Mouse (Mus musculus) heart, postnatal 0 days (tissue): ENCODE data around the gene Map1lc3a. TPM values are rescaled to one million over a fixed set of nuclear protein-coding genes. Genes with fewer than 3 reads are reported as not detected.

Source experiments
- ATAC-seq: fragments of 200-750 bp; cut with Nextera tagmentation; 2 replicates; pipeline ENCODE4 v1.8.0; 2017; ENCODE audit warnings: low read depth, moderate number of reproducible peaks, moderate library complexity; ENCODE audit not compliant: insufficient read depth
- DNase-seq: peaks from one replicate; pipeline ENCODE4 v3.0.0-alpha.2; 2016; ENCODE audit warnings: low spot score
- H3K27ac ChIP-seq: fragments of 300-500 bp; sonication (generic); 2 replicates; pipeline ENCODE4 v1.5.1; 2014; ENCODE audit warnings: low read depth, mild to moderate bottlenecking
- H3K27me3 ChIP-seq: fragments of 300-500 bp; sonication (generic); 2 replicates; pipeline ENCODE4 v1.6.1; 2014; ENCODE audit warnings: low read length, mixed read lengths; ENCODE audit not compliant: control insufficient read depth, insufficient read depth
- H3K36me3 ChIP-seq: fragments of 300-500 bp; sonication (generic); replicated peaks from 2 replicates; pipeline ENCODE4 v1.6.1; 2014; ENCODE audit warnings: low read length, mixed read lengths; ENCODE audit not compliant: control insufficient read depth, insufficient read depth
- H3K4me1 ChIP-seq: fragments of 300-500 bp; sonication (generic); 2 replicates; pipeline ENCODE4 v1.6.1; 2014; ENCODE audit warnings: antibody characterized with exemption; ENCODE audit not compliant: control insufficient read depth, insufficient read depth
- H3K4me2 ChIP-seq: fragments of 300-500 bp; sonication (generic); 2 replicates; pipeline ENCODE4 v1.6.1; 2014; ENCODE audit warnings: low read depth, mild to moderate bottlenecking, low read length, moderate library complexity
- H3K4me3 ChIP-seq: fragments of 300-500 bp; sonication (generic); 2 replicates; pipeline ENCODE4 v1.5.1; 2014; ENCODE audit warnings: low read depth, low read length
- H3K9ac ChIP-seq: fragments of 300-500 bp; sonication (generic); replicated peaks from 2 replicates; pipeline ENCODE4 v1.6.1; 2014; ENCODE audit warnings: low read depth, low read length, mixed read lengths
- H3K9me3 ChIP-seq: fragments of 300-500 bp; sonication (generic); replicated peaks from 2 replicates; pipeline ENCODE4 v1.6.1; 2016; ENCODE audit warnings: low read length; ENCODE audit not compliant: control insufficient read depth
- CTCF ChIP-seq: IDR thresholded peaks from 2 replicates; pipeline ENCODE4 v1.5.1; 2016; ENCODE audit warnings: antibody characterized with exemption, control low read depth, low read depth
- EP300 ChIP-seq: IDR thresholded peaks from 2 replicates; pipeline ENCODE4 v1.6.1; 2016; ENCODE audit warnings: antibody characterized with exemption, low read depth
- WGBS: fragments of 180-500 bp; shearing (Covaris S2); extraction: QIAGEN DNeasy Blood & Tissue Kit; methylation state at CpG from one replicate; pipeline ENCODE4 v1.1.7; 2014; 5-methylcytosine and 5-hydroxymethylcytosine counted together
- polyA plus RNA-seq: library from polyadenylated mRNA; unstranded; fragments of >200 nt; fragmentation: Nextera tagmentation; extraction: Ambion mirVana; gene quantifications from 2 replicates; pipeline ENCODE4 v1.2.1, GENCODE M21; 2015
- total RNA-seq: library from RNA; depleted of rRNA; stranded (reverse); fragments of >200 nt; gene quantifications from 2 replicates; pipeline ENCODE4 v1.2.3, GENCODE M21; 2014; ENCODE audit warnings: low replicate concordance

Map1lc3a gene
- total and polyA plus RNA-seq, 2 experiments from 2014 or later = 815 to 946 TPM

- Histone ChIP-seq H3K4me3 (no peak overlapping the region), H3K27ac (peak overlapping the region; percentile 75), H3K27me3 (no peaks in the 10 kb centered on the region), H3K9ac (no peak overlapping the region), H3K36me3 (peaks cover 52% of the 10 kb centered on the region), H3K4me1 (peaks cover 23% of the 10 kb centered on the region), H3K9me3 (no peaks in the 10 kb centered on the region), H3K4me2 (no peak overlapping the region)
- ATAC-seq = no peak
- no peak for TF ChIP-seq CTCF
- no peak for TF ChIP-seq EP300
- DNase-seq = no peak
- WGBS = 34% methylated on average over 7 of the region's 7 CpGs
Observed at GRCm38 (mm10) chr2:155242296-155242855, 33.7 kb upstream of the Map1lc3a start.

DNA sequence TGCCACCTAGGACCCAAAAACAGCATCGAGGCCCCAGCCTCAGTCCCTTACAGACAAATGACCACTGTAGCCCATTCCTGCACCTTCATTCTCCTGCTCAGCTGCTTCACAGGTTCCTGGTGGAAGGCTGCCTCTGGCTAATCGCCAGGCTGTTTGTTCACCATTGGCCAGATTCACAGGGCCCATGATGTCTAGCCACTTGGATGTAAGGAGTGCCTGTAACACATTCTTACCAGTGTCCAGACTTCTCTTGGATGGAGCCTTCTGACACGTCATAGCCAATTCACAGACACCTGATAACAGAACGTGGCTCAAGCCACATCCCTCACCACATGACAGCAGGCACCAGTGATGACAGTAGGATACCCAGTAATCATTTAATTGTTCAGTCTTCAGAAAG is 29.9 kb upstream of the Map1lc3a start:
- Histone ChIP-seq H3K4me3 (no peak overlapping the region), H3K9me3 (no peaks in the 10 kb centered on the region), H3K4me2 (no peak overlapping the region), H3K27me3 (no peaks in the 10 kb centered on the region), H3K36me3 (peaks cover 78% of the 10 kb centered on the region), H3K27ac (0 out of 2 replicates have a peak overlapping the region, but pooled peaks have one; percentile 6), H3K4me1 (0 out of 2 replicates have a peak, but pooled peaks cover 5% of the 10 kb centered on the region), H3K9ac (no peak overlapping the region)
- WGBS = 46% methylated on average over 4 of the region's 4 CpGs
- TF ChIP-seq EP300 (no peak), CTCF (no peak)
- ATAC-seq (no peak), DNase-seq (no peak)

GRCm38 (mm10) chr2:155248206-155248605 is 27.9 kb upstream of the Map1lc3a start:
- Histone ChIP-seq H3K4me1 (no peaks in the 10 kb centered on the region), H3K9me3 (no peaks in the 10 kb centered on the region), H3K4me2 (no peak overlapping the region), H3K27me3 (no peaks in the 10 kb centered on the region), H3K27ac (no peak overlapping the region), H3K9ac (no peak overlapping the region), H3K4me3 (no peak overlapping the region), H3K36me3 (peaks cover 79% of the 10 kb centered on the region)
- TF ChIP-seq CTCF (no peak), EP300 (no peak)
- no peak for DNase-seq
- no peak for ATAC-seq
- WGBS = 73% methylated on average over 1 of the region's 1 CpGs

- no peak for ATAC-seq
- Histone ChIP-seq H3K4me2 (no peak overlapping the region), H3K9ac (no peak overlapping the region), H3K4me3 (no peak overlapping the region), H3K4me1 (no peaks in the 10 kb centered on the region), H3K27ac (no peak overlapping the region), H3K9me3 (no peaks in the 10 kb centered on the region), H3K27me3 (no peaks in the 10 kb centered on the region), H3K36me3 (peaks cover 74% of the 10 kb centered on the region)
- WGBS = 76% methylated on average over 2 of the region's 2 CpGs
- TF ChIP-seq CTCF = no peak
- TF ChIP-seq EP300 = no peak
- DNase-seq = no peak
Observed at GRCm38 (mm10) chr2:155248718-155249117, 27.4 kb upstream of the Map1lc3a start.

- Histone ChIP-seq H3K4me3 (no peak overlapping the region), H3K4me2 (no peak overlapping the region), H3K36me3 (peaks cover 65% of the 10 kb centered on the region), H3K27ac (no peak overlapping the region), H3K9me3 (no peaks in the 10 kb centered on the region), H3K27me3 (no peaks in the 10 kb centered on the region), H3K9ac (no peak overlapping the region), H3K4me1 (no peaks in the 10 kb centered on the region)
- no peak for TF ChIP-seq CTCF
- no peak for TF ChIP-seq EP300
- no peak for DNase-seq
- no peak for ATAC-seq
- WGBS = 79% methylated on average over 5 of the region's 5 CpGs
Observed at GRCm38 (mm10) chr2:155249588-155249987, 26.5 kb upstream of the Map1lc3a start.

GRCm38 (mm10) chr2:155265526-155265925 is 10.6 kb upstream of the Map1lc3a start:
- Histone ChIP-seq H3K4me3 (no peak overlapping the region), H3K27ac (no peak overlapping the region), H3K9ac (no peak overlapping the region), H3K9me3 (no peaks in the 10 kb centered on the region), H3K27me3 (no peaks in the 10 kb centered on the region), H3K36me3 (no peaks in the 10 kb centered on the region), H3K4me2 (no peak overlapping the region), H3K4me1 (no peaks in the 10 kb centered on the region)
- no peak for DNase-seq
- 80% methylated on average over 6 of the region's 6 CpGs for WGBS
- TF ChIP-seq CTCF (no peak), EP300 (no peak)
- ATAC-seq = no peak
